Mouse (Mus musculus): ENCODE data around the gene Mcm6.

DNA sequence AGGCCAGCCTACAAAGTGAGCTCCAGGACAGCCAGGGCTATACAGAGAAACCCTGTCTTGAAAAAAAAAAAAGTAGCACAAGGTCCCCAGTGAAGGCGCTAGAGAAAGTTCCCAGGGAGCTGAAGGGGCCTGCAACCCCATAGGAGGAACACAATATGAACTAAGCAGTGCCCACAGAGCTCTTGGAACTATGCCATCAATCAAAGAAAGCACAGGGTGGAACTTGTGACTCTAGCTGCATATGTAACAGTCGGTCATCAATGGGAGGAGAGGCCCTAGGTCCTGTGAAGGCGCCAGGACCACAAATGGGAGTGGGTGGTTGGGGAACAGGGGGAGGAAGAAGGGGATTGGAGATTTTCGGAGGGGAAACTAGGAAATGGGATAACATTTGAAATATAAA lies 17.4 kb upstream of the Mcm6 start:
- TF ChIP-seq CTCF (IDR thresholded peaks at IDR 0.05; ENCODE audit: borderline replicate concordance, control insufficient read depth, extremely low read depth, insufficient read depth, low read length, poor library complexity) = no peak
- no peak for TF ChIP-seq POLR2A (IDR thresholded peaks at IDR 0.05; ENCODE audit: control insufficient read depth, extremely low read depth, insufficient read depth, low read length, poor library complexity)
